Mouse (Mus musculus) layer of hippocampus, postnatal 25 days (tissue): ENCODE results near the gene B020031M17Rik. TPM values are rescaled to one million over a fixed set of nuclear protein-coding genes. Genes with fewer than 3 reads are reported as not detected.
"Not testable (repeated sequence)": the region's sequence is repeated elsewhere in the genome, so short reads cannot be mapped to it uniquely, and the experiment has no call there.

Source experiments
- DNase-seq, 2 experiments: peaks; one replicate each; pipeline ENCODE4 v3.0.0; 2022; ENCODE audit warnings: mixed read lengths in 2 of 2, low spot score in 1 of 2; ENCODE audit errors: extremely low spot score in 1 of 2
- total RNA-seq, 2 experiments: library from RNA; stranded (reverse); gene quantifications; 2 replicates each; pipeline ENCODE4 v1.2.3; 2021

The B020031M17Rik gene
- not detected for total RNA-seq

DNA sequence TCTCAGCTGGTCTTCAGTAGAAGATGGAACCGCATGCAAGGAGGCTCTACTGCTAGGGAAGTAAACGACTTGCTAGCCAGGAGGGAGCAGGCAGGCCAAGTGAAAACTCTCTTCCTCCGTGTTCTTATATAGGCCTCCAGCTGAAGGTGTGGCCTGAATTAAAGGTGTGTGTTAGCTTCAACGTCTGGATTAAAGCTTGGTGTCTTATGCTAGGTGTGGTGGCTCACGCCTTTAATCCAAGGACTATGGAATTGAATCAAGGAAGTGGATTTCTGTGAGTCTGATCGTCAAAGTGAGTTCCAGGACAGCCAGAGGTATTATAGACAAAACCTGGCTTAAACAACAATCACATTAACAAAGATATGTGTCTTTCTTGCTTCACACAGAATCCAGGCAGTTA lies at the start of gene B020031M17Rik:
B020031M17Rik (minus strand) TSS at position 101 of the 400 bp plus-strand sequence.
- DNase-seq = not testable (repeated sequence)

DNA sequence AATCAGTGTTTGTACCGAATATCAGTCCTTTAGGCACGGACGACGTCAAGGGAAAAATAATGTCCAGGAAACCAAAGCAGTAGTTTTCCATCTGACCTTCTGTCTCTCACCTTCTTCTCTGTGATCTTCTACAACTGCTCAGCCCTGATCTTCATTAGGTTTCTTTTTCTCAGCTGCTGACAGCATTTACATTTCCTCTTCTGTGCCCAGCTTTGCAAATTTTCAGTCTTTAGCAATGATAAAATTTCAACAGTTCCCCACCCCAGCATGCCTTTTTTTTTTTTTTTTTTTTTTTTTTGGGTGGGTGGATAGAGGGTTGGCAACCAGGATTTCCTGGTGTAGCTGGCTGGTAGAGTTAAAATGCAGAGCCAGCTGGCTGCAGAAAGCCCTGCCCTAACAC lies 48.6 kb upstream of the B020031M17Rik start:
- not testable (repeated sequence) for DNase-seq

GRCm38 (mm10) chr13:119998442-119999086 lies 48.0 kb upstream of the B020031M17Rik start:
- DNase-seq = not testable (repeated sequence)

- not testable (repeated sequence) for DNase-seq
These were observed 41.4 kb upstream of the B020031M17Rik start for GRCm38 (mm10) chr13:119991917-119992496.

GRCm38 (mm10) chr13:119991264-119991663 lies 40.7 kb upstream of the B020031M17Rik start:
- DNase-seq = not testable (repeated sequence)

DNA sequence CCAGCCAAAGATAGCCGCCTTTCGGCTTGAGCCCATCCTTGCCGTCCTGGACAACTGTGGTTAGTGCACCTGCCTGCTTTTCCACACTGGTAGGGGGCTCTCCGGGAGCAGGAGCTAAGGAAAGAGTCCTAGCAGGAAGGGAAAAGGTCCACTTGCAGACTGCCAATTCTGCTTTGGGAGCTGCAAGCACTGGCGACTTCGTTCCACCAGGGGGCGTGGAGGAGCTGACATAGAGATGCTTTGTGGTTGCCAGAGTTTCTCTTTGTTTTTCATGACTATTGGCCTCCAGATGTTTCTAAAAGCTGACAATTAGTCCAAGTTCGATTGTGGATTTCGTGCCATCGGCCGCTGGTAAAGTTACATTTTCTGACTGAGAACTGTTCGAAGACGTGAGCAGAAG lies 18.6 kb upstream of the B020031M17Rik start:
- DNase-seq = not testable (repeated sequence)

DNA sequence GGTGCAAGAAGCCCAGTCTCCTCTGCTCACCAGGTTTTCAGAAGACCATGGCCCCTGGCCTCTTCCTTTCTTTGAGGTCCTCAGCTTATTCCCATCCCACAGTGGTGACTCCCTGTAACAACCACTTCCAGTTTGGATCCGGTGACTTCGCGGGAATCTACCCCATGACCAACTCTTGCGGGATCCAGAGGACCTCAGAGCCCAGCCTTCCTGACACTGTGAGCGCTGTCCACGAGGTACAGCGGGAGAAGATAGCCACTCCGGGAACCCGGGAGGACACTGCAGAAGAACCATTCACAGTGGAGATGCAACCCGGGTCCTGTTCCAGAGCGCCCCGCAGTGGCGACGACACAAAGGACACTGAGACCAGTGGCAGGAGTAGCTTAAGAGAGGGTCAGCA lies 17.6 kb upstream of the B020031M17Rik start:
- not testable (repeated sequence) for DNase-seq

- DNase-seq = peak; percentile 5 to 6
These were observed 15.4 kb upstream of the B020031M17Rik start for GRCm38 (mm10) chr13:119965968-119966367.

GRCm38 (mm10) chr13:119965302-119965952 lies 14.8 kb upstream of the B020031M17Rik start:
- DNase-seq = not testable (repeated sequence)

DNA sequence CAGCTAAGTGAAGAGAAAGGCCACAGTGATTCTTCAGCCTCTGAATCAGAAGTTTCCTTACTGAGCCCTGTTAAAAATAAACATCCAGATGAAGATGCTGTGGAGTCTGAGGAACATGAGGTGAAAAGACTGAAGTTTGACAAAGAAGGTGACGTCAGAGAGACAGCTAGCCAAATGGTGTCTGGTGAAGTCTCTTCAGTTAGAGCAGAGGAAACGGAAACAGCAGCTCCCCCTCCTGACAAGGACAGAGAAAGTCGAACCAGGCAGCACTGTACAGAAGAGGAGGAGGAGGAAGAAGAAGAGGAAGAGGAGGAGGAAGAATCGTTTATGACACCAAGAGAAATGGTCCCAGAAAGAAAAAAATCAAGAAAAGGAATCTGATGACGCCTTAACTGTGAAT lies 12.2 kb upstream of the B020031M17Rik start:
- DNase-seq = not testable (repeated sequence)

DNA sequence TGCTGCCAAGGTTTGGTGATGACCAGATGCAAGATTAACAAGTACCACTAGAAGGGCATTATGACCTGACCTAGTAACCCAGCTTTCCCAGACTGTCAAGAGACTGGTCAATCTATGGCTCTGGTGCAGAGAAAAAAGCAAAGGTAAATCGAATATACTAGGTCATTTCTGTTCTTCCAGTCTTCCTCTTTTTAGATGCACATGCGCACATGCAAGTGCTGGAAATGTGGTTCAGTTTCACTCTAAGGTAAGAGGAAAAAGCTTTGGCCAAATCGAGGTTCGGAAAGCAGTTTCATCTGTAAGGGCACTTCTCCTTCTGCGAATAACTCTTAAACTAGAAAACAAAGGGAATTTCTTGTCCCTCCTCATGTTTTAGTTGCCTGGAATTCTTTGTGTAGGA lies 5.0 kb upstream of the B020031M17Rik start:
- not testable (repeated sequence) for DNase-seq

DNA sequence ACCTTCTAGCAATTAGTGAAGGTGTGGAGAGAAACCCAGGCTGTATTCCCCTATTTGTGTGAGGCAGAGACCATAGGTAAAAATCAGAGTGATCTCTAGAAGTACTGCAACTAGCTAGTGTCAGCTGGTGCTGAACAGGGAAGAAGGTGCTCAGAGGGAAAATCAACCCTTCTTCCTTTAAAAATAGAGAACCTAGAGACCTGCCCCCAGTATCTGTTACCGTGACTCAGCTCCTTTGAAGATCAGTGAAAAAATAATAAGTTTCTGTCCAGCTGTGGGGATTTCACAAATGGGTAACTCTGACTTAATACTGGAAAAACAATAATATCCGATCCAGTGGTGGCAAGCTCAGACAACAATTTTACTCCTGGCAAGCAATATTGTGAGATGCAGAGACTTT lies 4.5 kb upstream of the B020031M17Rik start:
- DNase-seq = not testable (repeated sequence)

DNA sequence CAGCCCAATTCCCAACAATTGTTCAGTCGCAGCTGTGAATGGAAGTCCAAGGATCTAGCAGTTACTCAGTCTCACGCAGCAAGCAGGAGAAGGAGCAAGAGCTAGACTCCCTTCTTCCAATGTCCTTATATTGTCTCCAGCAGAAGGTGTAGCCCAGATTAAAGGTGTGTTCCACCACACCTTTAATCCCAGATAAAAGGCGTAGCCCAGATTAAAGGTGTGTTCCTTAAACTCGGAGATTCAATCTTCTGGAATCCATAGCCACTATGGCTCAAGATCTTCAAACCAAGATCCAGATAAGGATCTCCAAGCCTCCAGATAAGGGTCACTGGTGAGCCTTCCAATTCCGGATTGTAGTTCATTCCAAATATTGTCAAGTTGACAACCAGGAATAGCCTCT lies 21.4 kb downstream of the B020031M17Rik start, which contains the start of gene Gm21761:
Gm21761 (minus strand) TSS at position 101 of the 400 bp plus-strand sequence.
- DNase-seq = not testable (repeated sequence)

DNA sequence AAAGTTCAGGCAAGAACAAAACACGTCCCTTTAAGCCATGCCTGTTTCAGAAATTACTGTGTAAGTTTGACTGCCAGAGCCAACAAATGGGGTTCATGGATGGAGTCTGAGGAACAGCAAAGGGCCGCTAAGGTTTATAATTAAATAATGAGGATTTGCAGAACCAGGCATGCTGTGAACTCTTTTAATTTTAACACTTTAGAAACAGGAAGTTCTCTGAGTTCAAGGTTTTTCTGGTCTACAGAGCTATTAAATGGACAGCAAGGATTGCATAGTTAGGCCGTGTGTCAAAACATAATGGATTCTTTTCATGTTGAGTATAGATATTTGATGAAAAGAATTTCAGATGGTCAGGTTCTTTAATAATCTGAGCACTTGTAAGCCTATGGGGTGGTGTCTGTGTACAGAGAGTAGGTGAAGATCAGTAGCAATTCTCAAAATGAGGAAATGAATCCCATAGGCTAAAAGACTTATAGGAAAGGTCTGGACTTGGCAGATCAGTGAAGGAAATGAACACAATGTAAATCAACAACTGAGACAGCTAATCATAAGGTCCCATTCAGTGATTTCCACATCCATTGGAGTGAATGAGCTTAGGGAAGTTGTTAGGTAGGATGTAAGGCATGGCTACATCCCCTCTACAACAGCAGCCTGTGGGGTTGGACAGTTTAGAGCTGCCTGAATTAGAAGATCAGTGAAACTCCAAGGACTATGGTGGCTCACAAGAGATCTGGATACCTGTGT lies 25.8 kb downstream of the B020031M17Rik start:
- DNase-seq = not testable (repeated sequence)

GRCm38 (mm10) chr13:119916966-119917722 lies 33.5 kb downstream of the B020031M17Rik start:
- DNase-seq = not testable (repeated sequence)

DNA sequence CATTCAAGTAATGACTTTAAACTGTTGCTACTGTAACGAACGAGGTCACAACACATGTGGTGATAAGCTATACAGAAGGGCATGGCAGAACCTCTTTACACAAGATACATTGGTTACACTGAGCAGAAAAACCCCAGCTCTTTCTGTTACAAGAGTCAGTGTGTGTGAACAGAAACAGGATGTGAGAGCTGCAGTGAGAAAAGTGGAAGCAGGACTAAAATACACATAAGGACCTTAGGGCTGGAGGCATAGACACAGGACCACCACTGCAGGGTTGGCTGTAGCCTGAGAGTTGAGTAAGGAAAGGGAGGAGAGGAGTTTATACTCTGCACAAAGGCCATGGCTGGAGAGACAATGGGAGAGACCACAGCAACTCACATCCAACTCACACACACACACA lies 34.2 kb downstream of the B020031M17Rik start:
- DNase-seq = not testable (repeated sequence)
